Mouse (Mus musculus) hindbrain, embryonic 14.5 days (tissue): ENCODE measurements at regions not wholly inside any gene's neighbourhood (a gene's known extent, or its start where the extent isn't known, plus 50 kb on each side); places are given as distances from the start of the nearest gene placed in this dataset.

ENCODE experiments used
- ATAC-seq: fragments of 200-750 bp; cut with Nextera tagmentation; 2 replicates; pipeline ENCODE4 v1.8.0; 2017; ENCODE audit warnings: moderate number of reproducible peaks, mild to moderate bottlenecking, moderate TSS enrichment, moderate library complexity; ENCODE audit not compliant: low FRiP score
- DNase-seq: peaks from one replicate; pipeline ENCODE4 v3.0.0-alpha.2; 2015; ENCODE audit warnings: low spot score
- H3K27ac ChIP-seq: fragments of 300-500 bp; sonication (generic); 2 replicates; pipeline ENCODE4 v1.5.1; 2014; ENCODE audit warnings: mild to moderate bottlenecking, moderate library complexity
- H3K27me3 ChIP-seq: fragments of 300-500 bp; sonication (generic); 2 replicates; pipeline ENCODE4 v1.6.1; 2014; ENCODE audit warnings: mild to moderate bottlenecking, low read length, mixed read lengths; ENCODE audit not compliant: control insufficient read depth, insufficient read depth
- H3K36me3 ChIP-seq: fragments of 300-500 bp; sonication (generic); replicated peaks from 2 replicates; pipeline ENCODE4 v1.6.1; 2014; ENCODE audit not compliant: control insufficient read depth, insufficient read depth
- H3K4me1 ChIP-seq: fragments of 300-500 bp; sonication (generic); replicated peaks from 2 replicates; pipeline ENCODE4 v1.6.1; 2014; ENCODE audit warnings: antibody characterized with exemption, low read length, mixed read lengths; ENCODE audit not compliant: control insufficient read depth, insufficient read depth
- H3K4me2 ChIP-seq: fragments of 300-500 bp; sonication (generic); replicated peaks from 2 replicates; pipeline ENCODE4 v1.6.1; 2014; ENCODE audit warnings: mild to moderate bottlenecking, moderate library complexity
- H3K4me3 ChIP-seq: fragments of 300-500 bp; sonication (generic); replicated peaks from 2 replicates; pipeline ENCODE4 v1.5.1; 2014; ENCODE audit warnings: mild to moderate bottlenecking, low read length
- H3K9ac ChIP-seq: fragments of 300-500 bp; sonication (generic); 2 replicates; pipeline ENCODE4 v1.6.1; 2014
- H3K9me3 ChIP-seq: fragments of 300-500 bp; sonication (generic); 2 replicates; pipeline ENCODE4 v1.6.1; 2016; ENCODE audit warnings: low read length; ENCODE audit not compliant: control insufficient read depth
- WGBS: fragments of 180-500 bp; shearing (Covaris S2); extraction: QIAGEN DNeasy Blood & Tissue Kit; methylation state at CpG from one replicate; pipeline ENCODE4 v1.1.7; 2014; 5-methylcytosine and 5-hydroxymethylcytosine counted together

GRCm38 (mm10) chr1:193989956-193990675 is 620.0 kb upstream of the Camk1g start:
- peak overlapping the region; percentile 6; the same call in 1 of the 2 replicates for H3K9ac ChIP-seq
- no peak for DNase-seq

DNA sequence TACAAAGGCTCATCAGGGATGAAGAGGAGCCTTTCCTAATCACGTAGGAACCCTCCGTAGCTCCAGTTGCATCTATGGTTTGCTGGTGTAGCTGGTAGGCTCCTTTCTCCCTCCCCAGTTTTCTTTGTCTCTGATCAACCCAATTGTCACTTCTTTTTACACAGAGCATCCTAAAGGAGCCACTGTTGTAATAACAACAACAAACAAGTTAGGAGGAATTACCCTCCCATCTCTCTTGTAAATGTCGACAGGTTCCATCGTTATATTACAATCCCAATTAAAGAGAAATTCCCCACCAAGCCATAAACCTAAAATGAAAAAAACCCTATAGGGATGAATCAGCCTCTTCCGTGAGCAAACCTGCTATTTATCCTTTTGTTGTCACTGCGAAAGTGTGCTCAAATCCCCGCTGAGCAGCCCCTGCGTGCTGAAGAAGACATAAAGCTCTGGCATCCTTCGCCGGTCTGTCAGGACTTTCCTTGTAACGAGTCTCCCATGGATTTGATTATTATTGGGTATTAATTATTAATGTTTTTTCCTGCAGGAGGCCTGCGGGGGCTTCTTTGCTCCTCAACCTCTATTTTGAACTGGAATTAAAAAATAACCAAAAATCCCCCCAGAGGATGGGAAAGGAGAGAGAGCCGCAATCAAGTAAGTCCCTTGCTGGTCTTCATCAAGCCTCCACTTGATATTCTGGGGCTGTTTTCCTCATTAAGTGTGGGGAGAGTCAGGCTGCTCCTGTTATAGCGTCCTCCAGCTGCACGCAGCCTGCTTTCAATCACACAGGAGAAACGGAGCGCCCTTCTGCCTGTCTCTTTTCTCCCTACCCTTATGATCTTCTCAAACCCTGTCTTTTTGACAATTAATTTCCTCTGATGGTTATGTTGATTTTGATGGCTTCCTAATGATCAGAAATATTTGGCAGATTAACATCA is 619.1 kb upstream of the Camk1g start:
- peaks cover 19% of the 10 kb centered on the region for H3K4me1 ChIP-seq
- H3K9ac ChIP-seq = peak overlapping the region; percentile 32; the same call in 1 of the 2 replicates
- H3K4me3 ChIP-seq = no peak overlapping the region
- no peaks in the 10 kb centered on the region for H3K36me3 ChIP-seq
- peak overlapping the region; percentile 40 for H3K4me2 ChIP-seq
- peak; percentile 55 for DNase-seq
- ATAC-seq = peak; percentile 76
- no peaks in the 10 kb centered on the region for H3K9me3 ChIP-seq
- WGBS = 14% methylated on average over 17 of the region's 17 CpGs
- peak overlapping the region; percentile 63 for H3K27ac ChIP-seq
- H3K27me3 ChIP-seq = no peaks in the 10 kb centered on the region

More at GRCm38 (mm10) chr1:193989956-193990675, 620.0 kb upstream of the Camk1g start:
- peaks cover 19% of the 10 kb centered on the region for H3K4me1 ChIP-seq
- peak overlapping the region; percentile 40 for H3K4me2 ChIP-seq
- H3K36me3 ChIP-seq = no peaks in the 10 kb centered on the region
- WGBS = 26% methylated on average over 10 of the region's 10 CpGs
- peak overlapping the region; percentile 63 for H3K27ac ChIP-seq
- no peaks in the 10 kb centered on the region for H3K27me3 ChIP-seq
- no peak overlapping the region for H3K4me3 ChIP-seq
- ATAC-seq = peak; percentile 68
- no peaks in the 10 kb centered on the region for H3K9me3 ChIP-seq

- Histone ChIP-seq H3K36me3 (no peaks in the 10 kb centered on the region), H3K4me3 (no peak overlapping the region)
Measured at GRCm38 (mm10) chr1:193980571-193980970, 610.5 kb upstream of the Camk1g start.

DNA sequence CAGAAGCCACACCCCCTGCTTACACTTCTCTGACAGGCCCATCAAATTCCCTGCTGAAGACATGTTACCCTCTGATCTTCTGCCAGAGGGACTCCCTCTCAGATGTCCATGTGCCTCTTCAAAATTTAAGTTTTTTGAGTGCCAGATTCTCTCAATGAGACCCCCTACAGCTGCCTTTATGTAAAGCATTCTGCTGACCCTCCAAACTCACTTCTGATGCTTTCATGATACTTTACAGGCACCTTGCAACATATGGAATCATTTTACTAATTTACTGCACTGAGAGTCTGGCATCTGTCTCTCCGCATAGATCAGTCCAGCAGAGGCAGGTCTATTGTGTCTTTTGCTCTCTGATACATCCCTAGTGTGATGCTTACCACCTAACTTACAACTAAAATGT is 601.4 kb upstream of the Camk1g start:
- no peak overlapping the region for H3K9ac ChIP-seq

More at GRCm38 (mm10) chr1:193980571-193980970, 610.5 kb upstream of the Camk1g start:
- Histone ChIP-seq H3K27ac (no peak overlapping the region), H3K4me2 (no peak overlapping the region), H3K9me3 (no peaks in the 10 kb centered on the region), H3K9ac (no peak overlapping the region), H3K4me1 (no peaks in the 10 kb centered on the region; the same call in 1 of the 2 replicates), H3K27me3 (no peaks in the 10 kb centered on the region)
- WGBS = 70% methylated on average over 4 of the region's 4 CpGs
- ATAC-seq (no peak), DNase-seq (no peak)

GRCm38 (mm10) chr1:193969264-193969908 is 599.3 kb upstream of the Camk1g start:
- no peak for ATAC-seq
- DNase-seq = no peak
- Histone ChIP-seq H3K4me2 (no peak overlapping the region), H3K9me3 (no peaks in the 10 kb centered on the region), H3K4me1 (peaks cover 6% of the 10 kb centered on the region; the same call in 1 of the 2 replicates), H3K4me3 (no peak overlapping the region), H3K27ac (0 out of 2 replicates have a peak overlapping the region, but pooled peaks have one; percentile 2), H3K36me3 (no peaks in the 10 kb centered on the region), H3K9ac (no peak overlapping the region), H3K27me3 (no peaks in the 10 kb centered on the region)
- WGBS = 75% methylated on average over 4 of the region's 4 CpGs

More for the DNA sequence above, 601.4 kb upstream of the Camk1g start:
- DNase-seq (no peak), ATAC-seq (no peak)
- Histone ChIP-seq H3K4me3 (no peak overlapping the region), H3K27ac (no peak overlapping the region), H3K27me3 (no peaks in the 10 kb centered on the region), H3K36me3 (no peaks in the 10 kb centered on the region), H3K4me2 (no peak overlapping the region), H3K9me3 (no peaks in the 10 kb centered on the region), H3K4me1 (peaks cover 6% of the 10 kb centered on the region; the same call in 1 of the 2 replicates)
- WGBS = 61% methylated on average over 1 of the region's 1 CpGs

- Histone ChIP-seq H3K4me1 (peaks cover 6% of the 10 kb centered on the region; the same call in 1 of the 2 replicates), H3K9ac (no peak overlapping the region), H3K4me2 (no peak overlapping the region), H3K27me3 (no peaks in the 10 kb centered on the region), H3K36me3 (no peaks in the 10 kb centered on the region), H3K27ac (no peak overlapping the region; the same call in 1 of the 2 replicates), H3K4me3 (no peak overlapping the region), H3K9me3 (no peaks in the 10 kb centered on the region)
- ATAC-seq (peak; percentile 79), DNase-seq (peak; percentile 30)
- 40% methylated on average over 4 of the region's 4 CpGs for WGBS
Measured at GRCm38 (mm10) chr1:193967957-193968926, 598.1 kb upstream of the Camk1g start.

DNA sequence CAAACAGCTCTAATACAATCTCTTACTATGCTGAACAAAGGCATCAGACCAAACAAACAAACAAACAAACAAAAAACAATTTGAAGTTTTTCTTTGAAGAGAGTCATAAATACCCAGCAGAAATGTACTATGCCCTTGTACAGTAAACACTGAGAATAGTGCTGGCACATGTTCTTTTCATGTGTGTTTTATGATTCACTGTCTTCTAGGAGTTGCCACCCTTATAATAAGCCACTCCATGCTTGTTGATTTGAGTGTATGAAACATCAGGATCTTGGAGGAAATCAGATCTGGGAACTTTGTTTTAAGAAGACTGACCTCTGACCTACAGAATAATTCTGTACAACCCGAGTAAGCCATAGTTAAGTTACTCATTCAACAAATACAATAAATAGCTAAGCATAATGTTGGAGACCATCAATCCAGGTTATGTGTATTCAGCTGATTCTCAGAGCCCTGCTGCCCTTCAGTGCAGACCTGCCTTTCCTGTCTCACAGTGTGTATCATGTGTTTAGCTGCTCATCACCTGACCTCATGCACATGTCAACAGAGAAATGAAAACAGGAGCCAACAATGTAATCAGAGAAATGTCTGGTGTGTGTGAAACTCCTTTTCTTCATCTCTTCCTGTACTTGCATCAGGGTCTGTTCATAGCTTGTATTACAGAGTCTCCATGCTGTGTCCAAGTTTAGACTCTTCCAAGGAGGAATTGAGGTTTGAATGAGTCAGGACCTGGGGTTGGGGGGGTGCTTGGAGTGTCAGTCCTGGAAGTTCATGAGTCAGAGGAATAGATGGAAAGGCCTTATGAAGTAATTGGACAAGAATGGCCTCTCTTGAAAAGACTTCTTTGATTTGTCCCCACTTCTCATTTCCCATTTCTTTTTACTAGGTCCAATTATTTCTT is 596.8 kb upstream of the Camk1g start:
- H3K4me1 ChIP-seq = peaks cover 6% of the 10 kb centered on the region; the same call in 1 of the 2 replicates
- 62% methylated on average over 1 of the region's 1 CpGs for WGBS
- no peak overlapping the region for H3K4me2 ChIP-seq
- DNase-seq (no peak), ATAC-seq (no peak)
- H3K9ac ChIP-seq = no peak overlapping the region
- no peaks in the 10 kb centered on the region for H3K9me3 ChIP-seq
- H3K27me3 ChIP-seq = no peaks in the 10 kb centered on the region
- no peak overlapping the region for H3K27ac ChIP-seq
- no peaks in the 10 kb centered on the region for H3K36me3 ChIP-seq
- no peak overlapping the region for H3K4me3 ChIP-seq
